Mouse (Mus musculus): ENCODE measurements at regions not wholly inside any gene's neighbourhood (a gene's known extent, or its start where the extent isn't known, plus 50 kb on each side); places are given as distances from the start of the nearest gene placed in this dataset.

DNA sequence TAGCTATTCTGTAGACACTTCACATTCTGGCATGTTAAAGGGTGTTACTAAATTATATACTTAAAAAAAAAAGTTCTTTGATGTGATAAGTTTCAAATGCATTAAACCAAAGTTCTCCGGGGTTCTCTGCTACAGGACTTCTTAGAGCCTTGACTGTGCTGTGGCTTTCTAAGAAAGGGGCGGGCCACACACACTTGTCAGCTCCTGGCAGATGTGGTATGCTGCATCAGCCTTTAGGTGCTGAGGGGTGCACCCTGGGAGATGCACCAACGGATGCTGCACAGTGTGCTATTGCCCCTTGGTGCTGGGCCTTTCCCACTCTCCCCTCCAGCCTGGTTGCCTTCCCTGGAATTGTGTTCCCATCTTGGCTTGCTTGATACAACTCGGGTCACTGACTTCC, 125.0 kb downstream of the Bcl2l11 start:
- Histone ChIP-seq H3K27ac (replicated peaks; ENCODE audit: low read depth, low read length) (no peak overlapping the region), H3K36me3 (ENCODE audit: control insufficient read depth, insufficient read depth, low read length) (no peaks in the 10 kb centered on the region), H3K4me1 (ENCODE audit: control insufficient read depth, insufficient read depth, low read length) (no peaks in the 10 kb centered on the region), H3K4me2 (ENCODE audit: low read depth, low read length) (no peak overlapping the region), H3K9me3 (ENCODE audit: control insufficient read depth, low read length) (no peaks in the 10 kb centered on the region), H3K9ac (ENCODE audit: low read depth, low read length) (no peak overlapping the region), H3K4me3 (ENCODE audit: low read depth, low read length) (no peak overlapping the region), H3K27me3 (replicated peaks; ENCODE audit: control insufficient read depth, insufficient read depth, low read length) (no peaks in the 10 kb centered on the region)
- ATAC-seq (ENCODE audit: low read depth) (no peak), DNase-seq (ENCODE audit: low spot score) (no peak)
- WGBS = 78% methylated on average over 4 of the region's 4 CpGs

DNA sequence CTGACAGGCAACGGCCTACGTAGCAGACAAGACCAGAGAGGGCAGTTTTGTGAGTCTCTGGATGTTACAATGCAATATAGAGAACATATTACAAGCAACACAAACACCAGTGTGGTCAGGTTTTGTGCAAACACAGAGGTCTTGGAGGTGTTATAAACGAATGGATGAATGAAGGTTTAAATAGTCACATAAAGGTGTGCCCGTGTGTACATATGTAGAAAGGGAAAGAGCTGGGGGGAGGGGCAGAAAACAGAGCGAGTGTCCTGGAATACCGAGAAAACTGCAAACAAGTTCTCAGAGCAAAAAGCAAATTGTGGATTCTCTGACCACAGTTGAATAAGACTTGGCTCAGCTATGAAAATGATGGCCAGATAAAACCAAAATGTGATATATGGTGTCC, 130.8 kb downstream of the Bcl2l11 start:
- Histone ChIP-seq H3K27me3 (replicated peaks; ENCODE audit: control insufficient read depth, insufficient read depth, low read length) (no peaks in the 10 kb centered on the region), H3K4me1 (ENCODE audit: control insufficient read depth, insufficient read depth, low read length) (no peaks in the 10 kb centered on the region), H3K27ac (replicated peaks; ENCODE audit: low read depth, low read length) (no peak overlapping the region), H3K4me3 (ENCODE audit: low read depth, low read length) (no peak overlapping the region), H3K4me2 (ENCODE audit: low read depth, low read length) (no peak overlapping the region), H3K9ac (ENCODE audit: low read depth, low read length) (no peak overlapping the region), H3K36me3 (ENCODE audit: control insufficient read depth, insufficient read depth, low read length) (no peaks in the 10 kb centered on the region), H3K9me3 (ENCODE audit: control insufficient read depth, low read length) (no peaks in the 10 kb centered on the region)
- no peak for DNase-seq (ENCODE audit: low spot score)
- no peak for ATAC-seq (ENCODE audit: low read depth)
- WGBS = 64% methylated on average over 6 of the region's 6 CpGs

DNA sequence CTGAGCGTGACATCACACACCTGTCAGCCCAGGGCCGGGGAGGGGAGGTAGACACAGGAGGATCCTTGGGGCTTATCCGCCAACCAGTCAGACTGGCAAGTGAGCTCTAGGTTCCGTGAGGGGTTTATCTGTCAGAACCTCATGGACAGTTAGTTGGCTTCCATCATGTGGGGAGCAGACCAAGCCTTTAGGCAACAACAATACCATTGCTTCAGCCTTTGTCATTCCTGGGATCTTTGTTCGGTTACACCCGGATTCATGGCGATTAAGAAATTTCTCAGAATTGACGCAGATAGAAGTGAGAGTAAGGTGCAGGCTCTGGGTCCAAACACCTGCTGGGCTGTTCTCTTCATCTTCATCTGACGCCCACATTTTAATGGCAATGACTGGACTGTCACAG, 131.4 kb downstream of the Bcl2l11 start:
- no peaks in the 10 kb centered on the region for H3K36me3 ChIP-seq (ENCODE audit: control insufficient read depth, insufficient read depth, low read length)
- H3K4me3 ChIP-seq (ENCODE audit: low read depth, low read length) = no peak overlapping the region
- H3K9ac ChIP-seq (ENCODE audit: low read depth, low read length) = no peak overlapping the region
- DNase-seq (ENCODE audit: low spot score) (no peak), ATAC-seq (ENCODE audit: low read depth) (no peak)
- H3K9me3 ChIP-seq (ENCODE audit: control insufficient read depth, low read length) = no peaks in the 10 kb centered on the region
- H3K4me1 ChIP-seq (ENCODE audit: control insufficient read depth, insufficient read depth, low read length) = no peaks in the 10 kb centered on the region
- H3K27me3 ChIP-seq (replicated peaks; ENCODE audit: control insufficient read depth, insufficient read depth, low read length) = no peaks in the 10 kb centered on the region
- 76% methylated on average over 9 of the region's 9 CpGs for WGBS
- H3K4me2 ChIP-seq (ENCODE audit: low read depth, low read length) = no peak overlapping the region
- H3K27ac ChIP-seq (replicated peaks; ENCODE audit: low read depth, low read length) = no peak overlapping the region

DNA sequence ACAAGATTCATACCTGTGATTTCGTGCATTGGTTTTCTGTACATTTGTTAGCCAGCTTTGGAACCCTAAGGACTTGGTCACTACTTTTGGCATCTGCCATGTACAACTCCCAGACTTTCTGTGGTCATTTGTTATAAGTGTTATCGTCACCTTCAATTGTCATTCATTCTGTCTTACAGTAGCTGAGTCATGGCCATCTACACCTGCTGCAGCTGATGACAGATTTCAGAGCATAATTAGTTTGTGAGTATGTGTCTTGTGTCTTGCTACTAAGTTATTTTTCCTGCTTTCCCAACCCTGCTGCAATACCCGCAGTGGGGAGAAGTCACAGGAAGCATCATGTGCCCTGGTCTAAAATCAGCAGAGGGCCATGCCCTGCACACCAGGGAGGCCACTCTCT, 138.0 kb downstream of the Bcl2l11 start:
- no peaks in the 10 kb centered on the region for H3K36me3 ChIP-seq (ENCODE audit: control insufficient read depth, insufficient read depth, low read length)
- no peak for ATAC-seq (ENCODE audit: low read depth)
- H3K4me3 ChIP-seq (ENCODE audit: low read depth, low read length) = no peak overlapping the region
- H3K27me3 ChIP-seq (replicated peaks; ENCODE audit: control insufficient read depth, insufficient read depth, low read length) = no peaks in the 10 kb centered on the region
- no peak overlapping the region for H3K27ac ChIP-seq (replicated peaks; ENCODE audit: low read depth, low read length)
- H3K9me3 ChIP-seq (ENCODE audit: control insufficient read depth, low read length) = no peaks in the 10 kb centered on the region
- no peak overlapping the region for H3K9ac ChIP-seq (ENCODE audit: low read depth, low read length)
- WGBS = 82% methylated on average over 3 of the region's 3 CpGs
- no peak for DNase-seq (ENCODE audit: low spot score)
- H3K4me2 ChIP-seq (ENCODE audit: low read depth, low read length) = no peak overlapping the region
- H3K4me1 ChIP-seq (ENCODE audit: control insufficient read depth, insufficient read depth, low read length) = no peaks in the 10 kb centered on the region

DNA sequence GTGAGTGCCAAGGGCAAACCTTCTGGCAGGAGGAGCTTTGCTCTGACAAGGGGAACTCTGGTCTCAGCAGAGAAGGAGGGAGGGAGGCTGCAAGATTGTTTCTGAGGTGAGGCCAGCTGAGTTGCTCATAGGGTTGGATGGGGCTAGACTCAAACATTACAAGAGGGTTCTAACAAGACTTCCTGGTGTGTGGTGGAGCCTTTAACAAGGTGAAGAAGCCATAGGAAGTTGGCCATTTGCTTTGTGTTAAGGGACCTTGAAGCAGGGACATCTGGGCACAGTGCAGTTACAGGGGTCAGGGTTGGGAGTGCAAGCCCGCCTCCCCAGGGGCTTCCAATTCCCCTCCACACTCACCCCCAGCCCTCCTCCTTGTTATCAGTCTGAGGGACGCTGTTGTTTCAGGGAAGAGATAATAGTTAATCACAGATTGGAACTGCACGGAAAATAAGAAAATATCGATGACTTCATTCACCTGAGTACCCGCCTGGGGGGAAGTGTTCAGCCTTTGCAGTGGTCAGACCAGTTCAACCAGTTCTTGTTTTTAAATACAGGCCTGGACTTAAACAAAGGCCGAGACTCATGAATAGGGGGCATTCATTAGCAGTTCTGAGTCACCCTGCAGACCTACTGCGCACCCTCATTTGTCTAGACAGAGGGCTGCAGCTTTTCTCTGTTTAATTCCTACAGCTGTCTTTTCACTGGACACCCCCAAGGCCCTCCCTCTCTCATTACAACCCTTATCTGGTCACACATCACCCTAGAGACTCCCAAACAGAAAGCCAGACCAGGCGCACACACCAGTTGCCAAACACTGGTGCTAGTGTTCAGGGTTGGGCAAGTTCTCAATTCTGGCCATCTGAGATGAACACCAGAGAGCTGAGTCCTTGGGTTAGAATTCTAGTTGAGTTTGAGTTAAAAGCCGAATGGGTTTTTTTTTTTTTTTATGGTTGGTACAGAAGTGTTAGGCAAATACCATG, 139.5 kb downstream of the Bcl2l11 start:
- H3K27ac ChIP-seq (replicated peaks; ENCODE audit: low read depth, low read length) = no peak overlapping the region
- H3K4me1 ChIP-seq (ENCODE audit: control insufficient read depth, insufficient read depth, low read length) = no peaks in the 10 kb centered on the region
- H3K9ac ChIP-seq (ENCODE audit: low read depth, low read length) = no peak overlapping the region
- 32% methylated on average over 9 of the region's 9 CpGs for WGBS
- no peak overlapping the region for H3K4me3 ChIP-seq (ENCODE audit: low read depth, low read length)
- H3K4me2 ChIP-seq (ENCODE audit: low read depth, low read length) = no peak overlapping the region
- no peaks in the 10 kb centered on the region for H3K36me3 ChIP-seq (ENCODE audit: control insufficient read depth, insufficient read depth, low read length)
- H3K9me3 ChIP-seq (ENCODE audit: control insufficient read depth, low read length) = no peaks in the 10 kb centered on the region
- peak; percentile 56 for DNase-seq (ENCODE audit: low spot score)
- H3K27me3 ChIP-seq (replicated peaks; ENCODE audit: control insufficient read depth, insufficient read depth, low read length) = no peaks in the 10 kb centered on the region
- peak; percentile 60; the same call in 1 of the 2 replicates for ATAC-seq (ENCODE audit: low read depth)

DNA sequence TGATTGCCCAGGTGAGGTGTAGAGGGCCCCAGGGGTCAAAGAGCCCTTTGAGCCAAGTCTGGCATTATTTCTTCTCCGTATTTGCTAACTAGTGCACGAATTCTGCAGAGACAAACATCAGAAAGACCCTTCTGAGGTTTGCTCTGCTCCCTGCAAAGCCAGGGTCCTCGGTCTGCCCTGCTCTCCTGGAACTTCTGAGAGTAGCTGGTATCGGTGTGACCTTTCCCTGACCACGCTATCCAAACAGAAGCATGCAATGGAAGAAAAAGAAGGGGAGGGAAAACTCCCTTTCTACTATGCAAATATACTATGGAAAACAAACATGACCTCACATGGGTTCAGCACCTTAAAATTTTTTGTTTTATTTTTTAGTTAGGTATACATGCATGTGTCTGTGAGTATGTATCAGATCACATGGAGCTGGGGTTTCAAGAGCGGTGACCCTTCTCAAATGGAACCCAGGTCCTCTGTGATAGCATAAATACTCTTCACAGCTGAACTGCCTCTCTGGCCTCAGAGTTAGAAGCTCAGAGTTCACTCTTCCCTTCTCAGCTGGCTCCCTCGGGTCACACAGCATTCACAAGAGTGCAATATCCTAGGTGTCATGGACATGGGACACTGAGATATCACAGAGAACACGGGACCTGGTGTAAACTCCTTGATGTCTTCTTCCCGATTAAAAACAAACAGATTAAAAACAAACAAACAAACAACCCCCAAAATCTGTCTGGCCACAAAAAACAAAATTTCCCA, 144.7 kb downstream of the Bcl2l11 start:
- no peak for ATAC-seq (ENCODE audit: low read depth)
- DNase-seq (ENCODE audit: low spot score) = no peak
- no peaks in the 10 kb centered on the region for H3K4me1 ChIP-seq (ENCODE audit: control insufficient read depth, insufficient read depth, low read length)
- no peak overlapping the region for H3K9ac ChIP-seq (ENCODE audit: low read depth, low read length)
- H3K4me3 ChIP-seq (ENCODE audit: low read depth, low read length) = no peak overlapping the region
- H3K27me3 ChIP-seq (replicated peaks; ENCODE audit: control insufficient read depth, insufficient read depth, low read length) = no peaks in the 10 kb centered on the region
- no peak overlapping the region for H3K27ac ChIP-seq (replicated peaks; ENCODE audit: low read depth, low read length)
- no peak overlapping the region for H3K4me2 ChIP-seq (ENCODE audit: low read depth, low read length)
- 64% methylated on average over 9 of the region's 9 CpGs for WGBS
- no peaks in the 10 kb centered on the region for H3K9me3 ChIP-seq (ENCODE audit: control insufficient read depth, low read length)
- H3K36me3 ChIP-seq (ENCODE audit: control insufficient read depth, insufficient read depth, low read length) = no peaks in the 10 kb centered on the region

DNA sequence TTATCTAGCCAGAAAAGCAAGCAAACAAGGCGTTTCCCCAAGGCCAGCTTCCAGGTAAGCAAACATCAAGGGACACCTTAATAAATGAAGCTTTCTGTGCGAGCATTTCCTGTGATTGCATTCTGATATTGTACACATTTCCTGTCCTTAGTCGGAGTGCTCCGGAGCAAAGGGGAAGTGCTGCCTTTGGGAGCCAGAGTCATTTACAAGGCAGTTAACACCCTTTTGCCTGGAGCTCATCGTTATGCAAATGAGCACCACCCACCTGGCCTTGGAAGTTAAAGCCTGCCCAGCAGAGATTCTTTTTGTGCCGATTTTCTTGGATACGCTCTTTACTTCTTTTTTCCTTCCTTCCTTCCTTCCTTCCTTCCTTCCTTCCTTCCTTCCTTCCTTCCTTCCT, 147.0 kb downstream of the Bcl2l11 start:
- Histone ChIP-seq H3K27me3 (replicated peaks; ENCODE audit: control insufficient read depth, insufficient read depth, low read length) (no peaks in the 10 kb centered on the region), H3K9me3 (ENCODE audit: control insufficient read depth, low read length) (no peaks in the 10 kb centered on the region), H3K4me1 (ENCODE audit: control insufficient read depth, insufficient read depth, low read length) (0 out of 2 replicates have a peak, but pooled peaks cover 2% of the 10 kb centered on the region), H3K4me2 (ENCODE audit: low read depth, low read length) (no peak overlapping the region), H3K4me3 (ENCODE audit: low read depth, low read length) (no peak overlapping the region), H3K27ac (replicated peaks; ENCODE audit: low read depth, low read length) (no peak overlapping the region), H3K36me3 (ENCODE audit: control insufficient read depth, insufficient read depth, low read length) (no peaks in the 10 kb centered on the region), H3K9ac (ENCODE audit: low read depth, low read length) (no peak overlapping the region)
- WGBS = 21% methylated on average over 7 of the region's 7 CpGs
- no peak for DNase-seq (ENCODE audit: low spot score)
- ATAC-seq (ENCODE audit: low read depth) = no peak

DNA sequence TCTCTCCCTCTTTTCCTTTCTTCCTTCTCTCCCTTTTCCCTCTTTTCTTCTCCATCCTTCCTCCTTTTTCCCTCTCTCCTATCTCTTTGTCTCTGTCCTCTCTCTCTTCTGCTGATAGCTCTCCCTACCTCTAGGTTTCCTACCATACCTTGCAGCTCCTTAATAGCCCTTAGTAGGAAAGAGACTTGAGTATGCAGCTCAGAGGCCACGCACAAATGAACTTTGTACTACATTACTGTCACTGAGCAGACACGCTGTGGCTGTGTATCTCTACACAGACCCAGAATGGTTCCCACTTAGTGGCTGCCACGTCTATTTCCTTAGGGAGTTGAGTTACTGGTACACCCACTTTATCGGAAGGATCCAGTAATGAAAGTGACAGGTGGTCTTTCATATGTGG, 147.5 kb downstream of the Bcl2l11 start:
- ATAC-seq (ENCODE audit: low read depth) = no peak
- Histone ChIP-seq H3K4me2 (ENCODE audit: low read depth, low read length) (no peak overlapping the region), H3K4me3 (ENCODE audit: low read depth, low read length) (no peak overlapping the region), H3K36me3 (ENCODE audit: control insufficient read depth, insufficient read depth, low read length) (no peaks in the 10 kb centered on the region), H3K27me3 (replicated peaks; ENCODE audit: control insufficient read depth, insufficient read depth, low read length) (no peaks in the 10 kb centered on the region), H3K9me3 (ENCODE audit: control insufficient read depth, low read length) (no peaks in the 10 kb centered on the region), H3K9ac (ENCODE audit: low read depth, low read length) (no peak overlapping the region), H3K4me1 (ENCODE audit: control insufficient read depth, insufficient read depth, low read length) (0 out of 2 replicates have a peak, but pooled peaks cover 3% of the 10 kb centered on the region), H3K27ac (replicated peaks; ENCODE audit: low read depth, low read length) (no peak overlapping the region)
- WGBS = 48% methylated on average over 4 of the region's 4 CpGs
- DNase-seq (ENCODE audit: low spot score) = no peak

Data from embryonic facial prominence, embryonic 14.5 days (tissue).